Mouse (Mus musculus) heart, postnatal 10 days (tissue): ENCODE data around the gene Grin2b. TPM values are rescaled to one million over a fixed set of nuclear protein-coding genes. Genes with fewer than 3 reads are reported as not detected.

ENCODE experiments used
- DNase-seq, 2 experiments: peaks; one replicate each; pipeline ENCODE4 v3.0.0; 2021
- intact Hi-C: fragments of 180-260 bp; cut with DNase I; formaldehyde crosslinking; loops from one replicate; pipeline ENCODE4 v1.15.1; 2025
- total RNA-seq, 2 experiments: library from RNA; stranded (reverse); gene quantifications; 2 replicates each; pipeline ENCODE4 v1.2.3; 2021

Grin2b gene
- total RNA-seq, 2 experiments from 2014 or later = under 0.01 TPM; not detected in 1

GRCm38 (mm10) chr6:136011533-136011932 is 161.8 kb downstream of the Grin2b start:
- no peak for DNase-seq
- intact Hi-C loops = no loop called here

- peak in 1 of 2 experiments; percentile 3 for DNase-seq
- intact Hi-C loops = no loop called here
These were observed 162.3 kb downstream of the Grin2b start for GRCm38 (mm10) chr6:136011038-136011311.

- peak; percentile 43 to 46 for DNase-seq
- intact Hi-C loops = no loop called here
These were observed 162.8 kb downstream of the Grin2b start for GRCm38 (mm10) chr6:136010290-136011037.

GRCm38 (mm10) chr6:136008120-136008519 is 165.2 kb downstream of the Grin2b start:
- no peak for DNase-seq
- intact Hi-C loops = no loop called here

GRCm38 (mm10) chr6:135994691-135995090 is 178.6 kb downstream of the Grin2b start:
- intact Hi-C loops = no loop called here
- peak in 1 of 2 experiments; percentile 14 for DNase-seq

GRCm38 (mm10) chr6:135993897-135994296 is 179.4 kb downstream of the Grin2b start:
- DNase-seq = no peak
- intact Hi-C loops = no loop called here

GRCm38 (mm10) chr6:135993378-135993777 is 179.9 kb downstream of the Grin2b start:
- intact Hi-C loops = no loop called here
- DNase-seq = no peak

GRCm38 (mm10) chr6:135976106-135976505 is 197.2 kb downstream of the Grin2b start:
- intact Hi-C loops = no loop called here
- no peak for DNase-seq

- no peak for DNase-seq
These were observed 200.8 kb downstream of the Grin2b start for GRCm38 (mm10) chr6:135972481-135972880.

GRCm38 (mm10) chr6:135971481-135971880 is 201.8 kb downstream of the Grin2b start:
- intact Hi-C loops = no loop called here
- DNase-seq = no peak

More at GRCm38 (mm10) chr6:135972481-135972880, 200.8 kb downstream of the Grin2b start:
- intact Hi-C loops = no loop called here

- DNase-seq = no peak
- intact Hi-C loops = no loop called here
These were observed 202.5 kb downstream of the Grin2b start for GRCm38 (mm10) chr6:135970716-135971318.

GRCm38 (mm10) chr6:135961766-135962165 is 211.5 kb downstream of the Grin2b start:
- intact Hi-C loops = no loop called here
- no peak for DNase-seq

- DNase-seq = no peak
- intact Hi-C loops = no loop called here
These were observed 213.7 kb downstream of the Grin2b start for GRCm38 (mm10) chr6:135959629-135960028.

- intact Hi-C loops = no loop called here
These were observed 221.6 kb downstream of the Grin2b start for GRCm38 (mm10) chr6:135951666-135952065.

GRCm38 (mm10) chr6:135945511-135945910 is 227.8 kb downstream of the Grin2b start:
- DNase-seq = no peak
- intact Hi-C loops = no loop called here

More at GRCm38 (mm10) chr6:135951666-135952065, 221.6 kb downstream of the Grin2b start:
- DNase-seq = no peak

- no peak for DNase-seq
- intact Hi-C loops = no loop called here
These were observed 229.0 kb downstream of the Grin2b start for GRCm38 (mm10) chr6:135944358-135944757.

- intact Hi-C loops = no loop called here
- no peak for DNase-seq
These were observed 230.1 kb downstream of the Grin2b start for GRCm38 (mm10) chr6:135943121-135943617.

- intact Hi-C loops = no loop called here
- no peak for DNase-seq
These were observed 240.4 kb downstream of the Grin2b start for GRCm38 (mm10) chr6:135932924-135933323.

- no peak for DNase-seq
- intact Hi-C loops = no loop called here
These were observed 240.9 kb downstream of the Grin2b start for GRCm38 (mm10) chr6:135932400-135932920.

GRCm38 (mm10) chr6:135917676-135918075 is 255.6 kb downstream of the Grin2b start:
- intact Hi-C loops = no loop called here
- DNase-seq = no peak

GRCm38 (mm10) chr6:135914608-135915007 is 258.7 kb downstream of the Grin2b start:
- intact Hi-C loops = no loop called here
- no peak for DNase-seq

- intact Hi-C loops = no loop called here
- no peak for DNase-seq
These were observed 261.2 kb downstream of the Grin2b start for GRCm38 (mm10) chr6:135912114-135912513.
